Mouse (Mus musculus): ENCODE measurements around the gene Ndufv2. TPM values are rescaled to one million over a fixed set of nuclear protein-coding genes. Genes with fewer than 3 reads are reported as not detected.

The Ndufv2 gene
- polyA plus RNA-seq, 1 experiment, result 46.4 TPM

Other genes starting within 250 kb of the Ndufv2 start
- gene Ralbp1, start 215.8 kb downstream of the Ndufv2 start, polyA plus RNA-seq (2012; rRNA removed), result 38.3 and 41.8 TPM in 2 replicates
- 47.3 and 48.4 TPM in 2 replicates for gene Twsg1, start 150.3 kb downstream of the Ndufv2 start, polyA plus RNA-seq (2012; rRNA removed)
- 5.4 and 7.5 TPM in 2 replicates for gene Ankrd12, start 24.5 kb downstream of the Ndufv2 start, polyA plus RNA-seq (2012; rRNA removed)
- 37.1 and 45.8 TPM in 2 replicates for gene Washc1, start 10.0 kb upstream of the Ndufv2 start, polyA plus RNA-seq (2012; rRNA removed)
- 2.6 and 2.8 TPM in 2 replicates for gene Ddx11, start 22.0 kb upstream of the Ndufv2 start, polyA plus RNA-seq (2012; rRNA removed)

Data from gonadal fat pad, adult 2 months (tissue).